In the genomic region with DNA sequence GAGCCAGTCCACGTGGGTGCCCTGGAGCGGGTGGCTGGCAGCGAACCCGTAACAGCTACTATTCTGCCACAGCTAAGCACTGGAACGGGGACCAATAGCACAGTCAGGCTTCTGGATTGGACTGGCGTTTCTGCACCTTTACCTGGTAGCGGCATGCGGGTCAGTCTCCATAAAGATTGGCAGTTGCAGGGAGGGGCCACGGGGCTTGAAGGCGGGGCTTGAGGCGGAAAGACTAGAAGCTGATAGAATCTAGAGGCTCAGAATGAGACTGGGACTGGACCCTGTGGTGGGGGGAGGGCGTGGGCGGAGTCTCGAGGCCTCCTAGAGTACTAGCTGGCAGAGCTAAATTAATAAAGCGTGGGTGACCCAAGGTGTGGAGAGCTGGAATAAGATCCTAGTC, we compare ENCODE assay signal across 8 mouse cellular contexts. TPM values are rescaled to one million over a fixed set of nuclear protein-coding genes. Genes with fewer than 3 reads are reported as not detected.
DNase-seq lines count a peak whose midpoint lies in the region; ATAC-seq and TF ChIP-seq lines count a peak whose summit lies in the region.

No protein-coding gene starts in this region.

- peak overlapping the region; percentile 54 for H3K4me2 ChIP-seq in intestine, postnatal 0 days (replicated peaks; ENCODE audit: low read depth)
- H3K4me2 ChIP-seq in liver, embryonic 12.5 days, result peak overlapping the region; percentile 66

- no peaks in the 10 kb centered on the region for H3K36me3 ChIP-seq in heart, embryonic 10.5 days
- H3K36me3 ChIP-seq in intestine, postnatal 0 days (ENCODE audit: control insufficient read depth, insufficient read depth), result no peaks in the 10 kb centered on the region
- no peaks in the 10 kb centered on the region for H3K36me3 ChIP-seq in liver, embryonic 12.5 days

- no peak for TF ChIP-seq CTCF in cortical plate, adult 2 months (IDR thresholded peaks at IDR 0.05; ENCODE audit: extremely low read depth, insufficient read depth, low read length)
- no peak for TF ChIP-seq CTCF in intestine, postnatal 0 days (IDR thresholded peaks at IDR 0.05; ENCODE audit: low read depth)

- no peak for TF ChIP-seq POLR2A in cortical plate, adult 2 months (IDR thresholded peaks at IDR 0.05; ENCODE audit: extremely low read depth, insufficient read depth, low read length)

- peaks cover 15% of the 10 kb centered on the region for H3K4me1 ChIP-seq in heart, embryonic 10.5 days
- H3K4me1 ChIP-seq in cortical plate, adult 2 months (ENCODE audit: control insufficient read depth, insufficient read depth, low read length), result 0 out of 2 replicates have a peak, but pooled peaks cover 1% of the 10 kb centered on the region
- H3K4me1 ChIP-seq in intestine, postnatal 0 days (replicated peaks; ENCODE audit: control insufficient read depth, insufficient read depth, low read length), result peaks cover 5% of the 10 kb centered on the region; the same call in 1 of the 2 replicates
- H3K4me1 ChIP-seq in liver, embryonic 12.5 days, result peaks cover 28% of the 10 kb centered on the region

- intact Hi-C loops in heart, postnatal 25 days (cut with DNase I), result no loop called here

- H3K27me3 ChIP-seq in heart, embryonic 10.5 days (ENCODE audit: insufficient read depth, poor library complexity, severe bottlenecking), result peaks cover 30% of the 10 kb centered on the region
- peaks cover 14% of the 10 kb centered on the region; the same call in 1 of the 2 replicates for H3K27me3 ChIP-seq in intestine, postnatal 0 days (replicated peaks; ENCODE audit: control insufficient read depth, insufficient read depth, low read length)
- H3K27me3 ChIP-seq in liver, embryonic 12.5 days (replicated peaks), result peaks cover 22% of the 10 kb centered on the region

- DNase-seq in heart, embryonic 10.5 days (ENCODE audit: low spot score), result peak; percentile 73
- no peak for DNase-seq in heart, postnatal 25 days (ENCODE audit: low spot score)
- peak; percentile 46 for DNase-seq in right cerebral cortex, adult 18-20 months
- no peak for DNase-seq in thymus, postnatal 0 days (ENCODE audit: low spot score)
- no peak for DNase-seq in urinary bladder, postnatal 10 days (ENCODE audit: low spot score)

- H3K9me3 ChIP-seq in heart, embryonic 10.5 days, result no peaks in the 10 kb centered on the region
- H3K9me3 ChIP-seq in intestine, postnatal 0 days (ENCODE audit: control insufficient read depth), result no peaks in the 10 kb centered on the region
- H3K9me3 ChIP-seq in liver, embryonic 12.5 days (replicated peaks), result no peaks in the 10 kb centered on the region

- no peak overlapping the region for H3K9ac ChIP-seq in intestine, postnatal 0 days (ENCODE audit: low read depth, low read length)
- no peak overlapping the region for H3K9ac ChIP-seq in liver, embryonic 12.5 days

- peak; percentile 23; the same call in 1 of the 2 replicates for ATAC-seq in intestine, postnatal 0 days
- ATAC-seq in liver, embryonic 12.5 days, result peak; percentile 50; the same call in 1 of the 2 replicates

- H3K4me3 ChIP-seq in heart, embryonic 10.5 days, result peak overlapping the region; percentile 40
- peak overlapping the region; percentile 25; the same call in 1 of the 2 replicates for H3K4me3 ChIP-seq in cortical plate, adult 2 months (ENCODE audit: insufficient read depth, low read length)
- H3K4me3 ChIP-seq in intestine, postnatal 0 days (ENCODE audit: low read depth, low read length), result peak overlapping the region; percentile 2; the same call in 1 of the 2 replicates
- peak overlapping the region; percentile 32 for H3K4me3 ChIP-seq in liver, embryonic 12.5 days

- WGBS in heart, embryonic 10.5 days, result 33% methylated on average over 15 of the region's 15 CpGs
- 44% methylated on average over 15 of the region's 15 CpGs for WGBS in intestine, postnatal 0 days
- 42% methylated on average over 15 of the region's 15 CpGs for WGBS in liver, embryonic 12.5 days (ENCODE audit: insufficient replicate concordance)

- no peak overlapping the region for H3K27ac ChIP-seq in heart, embryonic 10.5 days
- no peak overlapping the region for H3K27ac ChIP-seq in cortical plate, adult 2 months (ENCODE audit: insufficient read depth, low read length)
- H3K27ac ChIP-seq in intestine, postnatal 0 days (ENCODE audit: low read depth, low read length), result no peak overlapping the region
- H3K27ac ChIP-seq in liver, embryonic 12.5 days, result no peak overlapping the region

RNA-seq across cellular contexts. Expression of a gene that starts 4.5 kb away (rescaled TPM):
- polyA plus RNA-seq in heart, embryonic 10.5 days (2016; fragmentation: Nextera tagmentation; extraction: Ambion mirVana), result 0.07 and 0.15 TPM in 2 replicates
- total RNA-seq in heart, postnatal 25 days (2021), result not detected
- polyA plus RNA-seq in cortical plate, adult 2 months (2012; rRNA removed), result 17.5 and 19.4 TPM in 2 replicates
- 0.04 and 0.25 TPM in 2 replicates for polyA plus RNA-seq in intestine, postnatal 0 days (2015; fragmentation: Nextera tagmentation; extraction: Ambion mirVana)
- 0.06 and 0.08 TPM in 2 replicates for polyA plus RNA-seq in liver, embryonic 12.5 days (2016; fragmentation: Nextera tagmentation; extraction: Ambion mirVana)
- 0.05 TPM in 1 of 2 replicates, not detected in the other for polyA plus RNA-seq in thymus, postnatal 0 days (2015; fragmentation: Nextera tagmentation; extraction: Ambion mirVana)

RNA-seq across cellular contexts. Expression of a gene that starts 16.4 kb away (rescaled TPM):
- polyA plus RNA-seq in heart, embryonic 10.5 days (2016; fragmentation: Nextera tagmentation; extraction: Ambion mirVana), result 179 and 208 TPM in 2 replicates
- 10 to 100 TPM; 63.7 to 70.7 TPM for total RNA-seq in heart, postnatal 25 days (2021)
- polyA plus RNA-seq in cortical plate, adult 2 months (2012; rRNA removed), result 129 and 140 TPM in 2 replicates
- 57.7 and 65.8 TPM in 2 replicates for polyA plus RNA-seq in intestine, postnatal 0 days (2015; fragmentation: Nextera tagmentation; extraction: Ambion mirVana)
- polyA plus RNA-seq in liver, embryonic 12.5 days (2016; fragmentation: Nextera tagmentation; extraction: Ambion mirVana), result 168 and 174 TPM in 2 replicates
- polyA plus RNA-seq in thymus, postnatal 0 days (2015; fragmentation: Nextera tagmentation; extraction: Ambion mirVana), result 203 and 212 TPM in 2 replicates

RNA-seq across cellular contexts. Expression of a gene that starts 39.4 kb away (rescaled TPM):
- polyA plus RNA-seq in heart, embryonic 10.5 days (2016; fragmentation: Nextera tagmentation; extraction: Ambion mirVana), result 0.28 TPM in 1 of 2 replicates, not detected in the other
- not detected for total RNA-seq in heart, postnatal 25 days (2021)
- 2.4 and 2.8 TPM in 2 replicates for polyA plus RNA-seq in cortical plate, adult 2 months (2012; rRNA removed)
- 5.2 and 5.4 TPM in 2 replicates for polyA plus RNA-seq in intestine, postnatal 0 days (2015; fragmentation: Nextera tagmentation; extraction: Ambion mirVana)
- 2.7 and 3.0 TPM in 2 replicates for polyA plus RNA-seq in liver, embryonic 12.5 days (2016; fragmentation: Nextera tagmentation; extraction: Ambion mirVana)
- polyA plus RNA-seq in thymus, postnatal 0 days (2015; fragmentation: Nextera tagmentation; extraction: Ambion mirVana), result 0.10 and 0.22 TPM in 2 replicates

Comparison
In these comparisons a context has a peak if more than half of its experiments do, and no peak if none do; other contexts are left out.
1. DNase-seq: peak in heart, embryonic 10.5 days (single experiment) and right cerebral cortex, adult 18-20 months (single experiment); none in heart, postnatal 25 days (single experiment), thymus, postnatal 0 days (single experiment) and urinary bladder, postnatal 10 days (single experiment).
2. RNA of a gene that starts 4.5 kb away (polyA plus RNA-seq): 17.5 to 19.4 TPM in cortical plate, adult 2 months; 0.04 to 0.25 TPM in intestine, postnatal 0 days, 0.07 to 0.15 TPM in heart, embryonic 10.5 days, 0.06 to 0.08 TPM in liver, embryonic 12.5 days and 0.05 TPM in thymus, postnatal 0 days; every median in the first group is over 10 times any median in the second.
3. Peak in every context shown above with its lines, with median percentiles within 50 percentile points of each other: H3K4me3 ChIP-seq.